Mouse (Mus musculus) common myeloid progenitor, adult 5-6 weeks (primary cell): Measurements from ENCODE around the gene Zfp423. TPM values are rescaled to one million over a fixed set of nuclear protein-coding genes. Genes with fewer than 3 reads are reported as not detected.

Experiments used
- ATAC-seq: replicated peaks from 2 replicates; pipeline ENCODE4 v1.8.0; 2016; ENCODE audit warnings: low read depth, mild to moderate bottlenecking, moderate TSS enrichment, inconsistent platforms; ENCODE audit not compliant: poor library complexity, severe bottlenecking
- total RNA-seq: library from RNA; stranded (forward); fragments of 200-1000, 187-1606 nt; gene quantifications from 2 replicates; pipeline ENCODE4 v1.2.3, GENCODE M21; 2017

The Zfp423 gene
- total RNA-seq, 1 experiment from 2014 or later, result not detected

DNA sequence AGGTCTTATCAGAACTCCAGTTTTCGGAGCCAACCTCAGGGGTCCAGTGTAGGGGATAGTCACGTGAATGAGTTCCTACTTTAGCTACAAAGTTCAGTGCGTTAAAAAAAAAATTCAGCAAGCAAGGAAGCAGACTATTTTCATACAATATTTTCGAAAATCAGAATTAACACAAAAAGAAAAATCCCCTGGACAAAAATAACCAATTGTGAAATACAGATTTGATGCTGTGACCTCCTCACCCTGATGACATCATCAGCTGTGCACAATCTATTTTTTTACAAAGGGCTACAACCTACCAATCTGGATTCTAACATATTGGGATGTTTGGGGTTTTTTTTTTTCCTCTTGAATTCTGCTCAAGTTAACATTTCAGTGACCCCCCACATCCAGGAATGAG, 301.9 kb downstream of the Zfp423 start:
- no peak for ATAC-seq

DNA sequence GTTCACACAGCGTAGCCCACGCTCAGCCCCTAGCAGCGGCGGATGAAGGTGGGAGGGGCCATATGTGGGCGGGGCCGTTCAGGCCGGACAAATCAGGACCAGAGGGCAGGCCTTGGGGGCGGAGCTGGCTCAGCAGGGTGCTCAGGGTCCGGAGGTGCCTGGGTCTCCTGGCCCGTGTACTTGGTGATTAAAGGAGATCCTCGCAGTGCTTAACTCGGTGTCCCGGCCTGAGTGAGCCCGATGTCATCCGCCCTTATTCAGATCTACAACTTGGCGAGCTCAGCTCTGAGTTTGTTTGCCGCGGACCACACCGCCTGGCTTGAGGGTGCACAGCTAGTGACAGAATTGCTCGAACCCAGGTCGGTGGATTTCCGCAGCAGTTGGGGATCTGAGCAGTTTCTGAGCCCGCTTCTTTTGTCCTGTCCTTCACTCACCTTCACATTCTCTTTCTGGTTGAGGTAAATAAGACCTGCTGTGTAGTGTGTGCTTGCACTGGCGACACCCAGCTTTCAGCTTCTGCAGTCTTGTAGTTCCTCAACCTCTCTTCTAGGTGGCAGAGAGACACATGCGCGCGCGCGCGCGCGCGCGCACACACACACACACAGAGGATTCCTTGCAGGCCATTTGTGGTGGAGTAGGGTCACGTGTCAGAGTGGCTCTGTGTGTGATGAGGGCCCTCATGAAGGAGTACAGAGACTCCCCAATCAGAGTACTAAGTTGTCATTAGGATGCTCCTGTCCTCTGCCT, 302.7 kb downstream of the Zfp423 start:
- peak; percentile 91 for ATAC-seq

DNA sequence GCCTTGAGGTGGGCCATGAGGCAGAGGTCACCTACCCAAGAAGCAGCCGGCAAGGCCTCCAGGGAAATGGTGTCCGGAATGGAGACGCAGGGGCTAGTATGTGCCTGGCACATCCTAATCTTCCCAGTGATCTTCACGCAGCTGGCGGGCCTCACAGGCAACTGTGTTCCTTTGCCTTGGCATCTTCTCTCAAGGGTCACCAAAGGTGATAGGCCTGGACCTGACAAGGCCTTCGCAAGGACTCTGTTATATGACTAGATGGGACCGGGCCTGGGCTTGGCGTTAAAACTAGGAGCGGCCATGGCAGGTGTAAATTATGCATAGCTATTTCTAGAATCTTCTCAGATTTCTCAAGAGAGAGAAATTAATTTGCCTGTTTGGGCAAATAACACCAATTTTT, 303.4 kb downstream of the Zfp423 start:
- ATAC-seq, result no peak

DNA sequence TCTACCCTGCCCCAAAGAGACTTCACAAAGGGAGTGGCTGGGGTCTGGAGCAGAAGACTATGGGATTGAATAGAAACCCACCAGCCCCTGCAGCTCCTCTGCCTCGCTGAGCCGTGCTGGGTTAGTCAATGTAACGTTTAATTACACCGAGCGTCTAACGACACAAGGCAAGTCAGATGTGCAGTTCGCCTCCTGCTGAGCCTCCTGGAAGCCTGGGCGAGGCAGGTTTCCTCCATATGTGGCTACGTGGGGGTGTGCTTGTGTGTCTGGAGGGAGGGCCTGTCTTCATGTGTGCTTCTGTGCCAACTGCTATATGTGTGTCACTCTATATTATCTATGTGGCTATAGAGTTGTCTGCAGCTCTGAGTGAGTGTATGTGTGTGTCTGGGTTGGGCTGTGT, 311.6 kb downstream of the Zfp423 start:
- ATAC-seq, result no peak

DNA sequence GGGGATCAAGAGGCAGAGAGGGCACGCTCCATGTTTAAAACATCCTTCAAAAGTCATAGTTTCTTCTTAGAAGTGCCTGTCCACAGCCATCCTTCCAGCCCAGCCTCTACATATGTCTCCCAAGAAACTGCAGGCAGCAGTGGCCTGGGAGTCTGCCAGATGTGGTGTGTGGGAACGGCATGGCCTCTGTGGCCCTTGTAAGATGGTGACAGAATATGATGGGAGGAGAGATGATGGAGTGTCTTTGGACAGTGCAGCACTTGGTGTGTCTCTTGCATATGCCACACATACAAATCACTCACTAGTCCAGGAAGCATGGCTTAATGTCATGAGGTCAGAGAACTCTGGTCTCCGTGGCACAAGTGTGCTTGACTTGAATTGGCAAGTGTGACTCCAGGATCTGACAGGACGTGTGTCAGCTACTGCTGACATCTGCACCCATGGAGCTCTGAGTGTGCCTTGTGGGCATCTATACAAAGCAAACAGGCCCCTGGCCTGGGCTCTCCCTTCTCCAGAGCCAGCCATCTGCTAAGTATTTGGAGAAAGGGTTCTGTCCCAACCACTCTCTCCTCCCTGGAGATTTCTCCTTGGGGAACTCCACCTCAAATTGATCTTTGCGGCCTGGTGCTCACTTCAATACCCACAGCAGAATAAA, 313.4 kb downstream of the Zfp423 start:
- no peak for ATAC-seq

DNA sequence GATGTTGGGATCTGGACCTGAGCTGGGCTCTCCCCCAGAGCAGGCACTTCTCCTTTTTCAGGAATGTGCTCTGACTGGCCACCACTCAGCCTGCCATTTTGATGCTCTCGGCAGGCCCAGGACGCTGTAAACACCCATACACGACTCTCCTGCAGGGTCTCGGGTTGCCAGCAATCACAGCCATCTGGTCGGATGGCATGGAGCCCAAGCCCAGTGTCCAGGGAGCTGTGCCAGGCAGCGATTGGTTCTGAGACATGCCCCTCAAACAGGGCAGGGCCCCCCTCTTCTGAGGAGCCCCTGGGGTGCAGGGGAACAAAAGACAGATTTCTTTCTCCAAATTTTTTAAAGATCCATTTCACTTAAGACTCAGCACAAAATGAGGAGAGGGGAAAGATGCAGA, 314.0 kb downstream of the Zfp423 start:
- no peak for ATAC-seq

DNA sequence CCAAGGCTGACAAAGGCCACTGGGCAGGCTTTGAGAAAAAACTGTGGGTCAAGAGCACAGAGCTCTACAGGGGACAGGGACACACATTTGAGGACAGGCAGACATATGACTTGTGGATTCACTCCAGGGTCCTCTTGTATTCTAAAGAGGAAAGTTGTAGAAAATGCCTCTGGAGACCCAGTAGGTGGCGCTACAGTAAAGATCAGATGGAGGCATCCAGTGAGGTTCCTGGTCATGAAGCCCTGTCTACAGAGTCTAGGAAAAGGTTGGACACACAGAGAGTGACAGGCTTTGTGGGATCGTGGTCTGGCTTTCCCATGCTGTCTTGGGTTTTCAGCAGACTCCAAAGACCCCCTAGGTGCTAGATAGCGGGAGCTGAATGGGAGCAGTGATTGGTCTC, 318.5 kb downstream of the Zfp423 start:
- no peak for ATAC-seq

DNA sequence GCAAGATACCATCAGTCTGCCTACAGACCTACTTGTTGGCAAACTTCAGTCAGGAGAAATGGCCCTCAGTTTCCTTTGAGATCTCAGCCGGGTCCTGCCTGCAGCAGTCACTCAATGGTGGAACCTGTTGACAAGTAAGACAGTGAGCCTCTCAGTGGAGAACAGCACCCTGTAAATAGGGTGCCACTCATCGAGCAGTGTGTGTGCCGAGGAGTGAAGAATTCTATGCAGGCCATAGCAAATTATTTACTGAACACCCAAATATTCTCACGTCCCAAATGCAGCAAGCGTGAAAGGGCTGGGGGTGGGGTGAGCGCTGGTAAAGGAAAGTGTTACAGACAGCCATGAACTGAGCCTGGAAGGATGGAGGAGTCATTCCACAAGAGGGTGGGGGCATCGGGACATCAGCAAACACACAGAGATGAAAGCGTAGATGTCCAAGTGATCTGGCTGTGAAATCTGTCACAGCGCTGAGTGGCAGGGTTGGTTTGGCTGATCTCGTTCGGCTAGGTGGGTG, 323.1 kb downstream of the Zfp423 start:
- ATAC-seq, result no peak

DNA sequence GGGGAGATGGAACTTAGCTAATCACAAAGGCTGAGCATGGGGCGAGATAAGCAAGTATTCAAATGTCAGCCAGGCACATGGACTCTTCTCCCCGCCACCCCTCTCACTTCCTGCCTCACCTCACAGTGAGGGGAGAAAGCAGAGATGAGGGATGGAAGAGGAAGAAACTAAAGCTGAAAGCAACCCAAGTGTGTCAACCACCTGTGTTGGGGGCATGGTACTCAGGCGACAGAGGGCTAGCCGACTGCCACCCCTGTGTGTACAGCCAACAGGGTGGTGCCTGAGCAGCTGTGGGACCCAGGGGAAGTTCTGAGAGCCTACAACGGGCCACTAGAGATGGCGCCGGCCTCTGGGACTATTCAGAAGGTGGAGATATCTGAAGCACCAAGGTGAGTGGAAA, 327.6 kb downstream of the Zfp423 start:
- ATAC-seq, result no peak

DNA sequence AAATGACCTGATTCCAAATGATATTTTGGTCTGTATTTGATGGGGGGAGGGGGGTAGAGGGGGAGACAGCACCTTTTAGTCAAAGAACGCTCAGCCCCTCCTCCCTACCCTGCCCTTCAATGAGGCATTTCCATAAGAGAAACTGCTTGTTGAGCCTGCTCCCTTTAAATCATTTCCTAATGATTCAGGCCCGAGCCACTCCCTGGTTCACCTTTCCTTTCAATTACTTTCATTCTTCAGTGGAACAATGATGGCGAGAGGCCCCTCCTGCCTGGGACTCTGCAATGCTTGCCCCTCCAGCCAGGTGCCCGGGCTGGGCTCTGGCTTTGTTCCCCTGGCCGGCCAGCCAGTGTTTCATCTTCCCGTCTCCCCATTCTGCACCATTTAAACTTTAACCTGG, 329.7 kb downstream of the Zfp423 start:
- ATAC-seq, result no peak

DNA sequence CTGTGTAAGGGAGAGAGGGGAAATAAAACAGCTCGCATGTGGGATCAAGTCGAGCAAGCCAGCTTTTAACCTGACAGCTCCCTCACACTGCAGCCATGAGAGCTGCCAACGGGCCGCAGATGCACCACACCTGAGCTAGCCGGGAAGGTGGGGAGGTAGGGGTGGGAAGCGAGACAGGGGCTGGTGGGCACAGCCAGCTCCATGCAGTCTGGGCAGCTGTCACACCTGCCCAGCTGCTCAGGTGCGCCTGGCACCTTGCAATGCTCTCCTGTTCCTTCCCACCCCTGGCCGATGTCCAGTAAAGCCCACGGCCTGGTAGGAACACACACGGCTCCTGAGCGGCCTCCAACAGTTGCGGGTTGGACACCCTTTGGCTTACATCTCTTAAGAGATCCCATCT, 338.2 kb downstream of the Zfp423 start:
- ATAC-seq, result no peak

DNA sequence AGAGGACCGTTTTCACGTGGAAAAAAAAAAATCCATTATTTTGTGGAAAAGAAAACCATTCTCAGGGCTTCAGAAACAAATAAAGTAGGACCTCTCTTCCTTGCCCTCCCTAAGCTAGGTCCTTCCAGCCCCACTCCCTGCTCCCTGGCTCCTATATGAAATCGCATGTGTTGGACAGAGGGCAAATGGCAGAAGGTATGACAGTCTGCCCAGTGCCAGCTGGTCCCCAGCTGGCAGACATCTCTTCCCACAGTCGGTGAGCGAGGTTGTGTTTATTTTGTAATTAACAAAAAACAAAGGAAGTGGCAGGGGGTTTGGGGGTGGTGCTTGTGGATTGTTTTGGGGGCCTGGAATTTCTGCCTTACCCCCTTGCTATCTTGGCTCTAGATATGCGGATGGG, 339.2 kb downstream of the Zfp423 start:
- no peak for ATAC-seq

DNA sequence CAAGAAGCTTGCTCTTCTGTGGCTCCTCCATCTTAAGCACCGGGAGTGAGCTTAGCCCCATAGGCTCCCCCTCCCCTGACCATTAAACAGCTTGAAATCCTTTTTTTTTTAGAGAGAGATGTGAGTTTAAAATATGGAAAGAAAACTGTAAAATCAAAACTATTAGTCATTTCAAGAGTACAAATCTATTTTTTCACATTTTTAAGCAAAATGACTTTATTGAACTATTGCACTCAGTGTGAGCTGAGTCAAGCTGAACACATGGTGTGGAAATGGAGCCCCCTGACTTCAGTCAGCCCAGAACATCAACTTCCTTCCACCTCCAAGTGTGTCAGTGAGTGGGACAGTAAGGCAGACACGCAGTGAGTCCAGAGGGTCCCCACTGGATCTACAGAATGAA, 339.9 kb downstream of the Zfp423 start:
- no peak for ATAC-seq

DNA sequence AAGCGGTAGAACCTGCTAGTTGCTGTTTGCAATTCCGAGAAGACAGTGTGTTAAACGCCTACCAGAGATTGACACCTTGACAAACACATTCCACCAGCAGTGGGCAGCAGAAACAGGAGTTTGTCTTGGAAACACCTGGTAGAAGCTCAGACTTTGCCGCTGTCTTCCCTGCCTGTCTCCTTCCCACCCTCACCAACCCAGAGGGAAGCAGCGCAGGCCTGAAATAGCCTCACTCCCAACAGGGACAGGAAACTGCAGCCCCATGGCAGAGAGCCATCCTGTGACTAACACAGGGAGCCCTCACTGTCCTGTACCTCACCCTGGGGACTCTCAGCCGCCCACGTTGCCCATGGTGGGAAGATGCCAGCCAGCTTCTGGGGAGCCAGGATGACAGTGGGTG, 340.3 kb downstream of the Zfp423 start:
- ATAC-seq, result no peak

DNA sequence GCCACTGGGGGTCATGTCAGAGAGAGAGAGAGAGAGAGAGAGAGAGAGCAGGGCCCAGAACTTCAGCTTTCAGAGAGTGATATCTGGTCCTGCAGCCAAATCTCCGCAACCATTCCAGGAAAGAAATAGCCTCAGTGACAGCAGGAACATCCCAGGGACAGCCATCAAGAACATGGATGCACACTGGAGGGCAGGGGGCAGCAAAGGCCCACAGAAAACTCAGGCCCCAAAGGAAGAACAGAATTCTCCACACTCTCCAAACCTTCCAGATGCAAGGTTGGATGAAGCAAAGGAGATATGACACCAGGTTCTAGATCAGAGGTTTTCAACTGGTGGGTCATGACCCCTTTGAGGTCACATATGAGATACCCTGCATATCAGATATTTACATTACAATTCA, 345.7 kb downstream of the Zfp423 start:
- no peak for ATAC-seq

Other genes starting within 250 kb of the Zfp423 start
- 16.5 and 18.2 TPM in 2 replicates for gene Cnep1r1, start 159.2 kb upstream of the Zfp423 start, total RNA-seq
- 55.4 and 58.3 TPM in 2 replicates for gene Heatr3, start 178.3 kb upstream of the Zfp423 start, total RNA-seq
- gene Tent4b, start 239.6 kb upstream of the Zfp423 start, total RNA-seq, result 46.1 and 46.8 TPM in 2 replicates